Mouse (Mus musculus) left cerebral cortex, postnatal 4 days (tissue): Measurements from ENCODE around the gene Iqck. TPM values are rescaled to one million over a fixed set of nuclear protein-coding genes. Genes with fewer than 3 reads are reported as not detected.

Source experiments
- DNase-seq: peaks from one replicate; pipeline ENCODE4 v3.0.0-alpha.2; 2022
- intact Hi-C: fragments of 180-260 bp; cut with DNase I; formaldehyde crosslinking; loops from one replicate; pipeline ENCODE4 v1.15.1; 2025
- total RNA-seq, 2 experiments: library from RNA; stranded (reverse); gene quantifications; 2 replicates each; pipeline ENCODE4 v1.2.3; 2021

Iqck gene
- total RNA-seq, 2 experiments from 2014 or later: 3.5 to 4.0 TPM

DNA sequence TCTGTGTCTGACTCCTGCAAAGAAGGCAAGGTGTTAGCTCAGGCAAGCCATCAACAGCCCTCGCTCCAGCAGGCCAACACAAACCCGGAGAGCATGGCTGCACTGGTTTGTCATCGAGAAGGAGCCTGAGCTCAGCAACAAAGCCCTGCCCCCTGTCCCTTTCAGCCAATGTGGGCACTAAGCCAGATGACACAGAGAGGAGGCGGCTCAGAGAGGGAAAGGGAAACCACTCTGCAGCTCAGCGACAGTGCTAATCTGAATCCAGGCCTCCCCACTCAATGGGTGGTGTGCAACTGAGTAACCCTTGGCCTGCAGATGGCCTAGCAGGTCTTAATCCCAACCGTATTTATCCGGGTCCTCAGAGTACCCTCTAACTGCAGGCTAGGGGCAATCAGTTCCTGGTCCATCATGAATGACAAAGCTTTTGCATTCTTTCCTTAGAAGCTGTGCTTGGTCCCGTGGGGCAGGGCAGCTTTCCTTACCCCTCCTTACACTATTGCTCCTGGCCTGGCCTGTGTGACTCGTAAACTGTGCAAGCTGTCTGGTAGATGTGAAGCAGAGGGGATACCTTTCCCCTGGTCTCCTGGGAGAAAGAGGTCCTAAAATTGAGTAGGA lies 4.8 kb upstream of the Iqck start:
- DNase-seq: no peak
- intact Hi-C loops: no loop called here

DNA sequence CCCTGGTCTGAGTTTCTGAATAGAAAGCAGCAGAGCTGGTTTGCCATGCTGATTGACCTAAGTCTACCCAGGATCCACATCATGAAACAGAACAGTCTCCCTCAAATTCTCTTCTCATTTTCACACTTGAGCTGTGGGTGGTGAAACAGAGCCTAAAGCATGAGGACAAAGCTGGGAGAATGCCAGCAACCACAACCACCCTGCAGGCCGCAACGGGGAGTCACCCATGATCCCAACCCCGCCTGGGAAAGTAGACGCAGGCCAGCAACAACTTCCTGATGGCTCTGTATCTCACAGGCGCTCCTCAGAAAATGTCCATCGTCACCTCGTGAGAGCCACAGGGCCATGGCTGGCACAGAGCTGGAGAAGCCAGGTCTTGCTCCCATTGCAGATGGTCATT lies 4.0 kb upstream of the Iqck start:
- intact Hi-C loops: no loop called here
- no peak for DNase-seq

DNA sequence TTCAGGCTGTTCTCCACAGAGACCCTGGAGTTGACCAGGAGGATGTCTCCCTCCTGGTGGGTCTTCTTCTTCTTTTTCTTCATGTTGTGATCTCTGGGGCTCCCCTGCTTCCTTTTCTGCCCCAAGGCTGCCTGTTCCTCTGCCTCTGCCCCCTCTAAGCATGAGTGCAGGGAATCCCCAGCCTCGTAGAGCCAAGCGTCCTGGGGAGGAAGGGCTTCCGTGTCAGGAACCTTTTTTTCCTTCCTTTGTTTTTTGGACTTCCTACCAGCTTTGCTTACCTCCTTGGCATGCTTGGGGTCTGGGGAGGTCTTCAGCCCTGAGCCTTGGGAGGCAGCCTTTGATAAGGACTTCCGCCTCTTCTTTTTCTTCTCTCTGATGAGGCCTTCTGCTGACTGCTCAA lies 2.9 kb upstream of the Iqck start:
- intact Hi-C loops: no loop called here
- DNase-seq: no peak

DNA sequence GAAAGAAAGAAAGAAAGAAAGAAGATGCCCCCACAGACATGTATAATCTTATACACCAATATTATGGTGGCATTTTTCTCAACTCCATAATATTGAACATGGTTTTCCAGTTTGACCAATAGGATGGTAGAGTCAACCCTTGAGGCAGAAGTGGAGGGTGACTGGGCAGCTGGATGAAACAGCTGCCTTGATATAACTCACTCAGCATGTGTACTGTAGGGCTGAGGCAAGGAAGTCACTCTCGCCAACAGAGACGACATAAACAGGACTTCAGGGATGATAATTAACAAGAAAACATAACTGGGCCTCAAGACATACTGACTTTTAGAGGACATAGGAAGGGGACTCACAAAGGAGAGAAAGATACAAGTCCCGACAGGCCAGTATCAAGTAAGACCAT lies 946 bp upstream of the Iqck start:
- no peak for DNase-seq
- intact Hi-C loops: loop anchor here (5.0 kb wide), 1 partner anchor 138 kb away; no protein-coding TSS in a partner anchor

DNA sequence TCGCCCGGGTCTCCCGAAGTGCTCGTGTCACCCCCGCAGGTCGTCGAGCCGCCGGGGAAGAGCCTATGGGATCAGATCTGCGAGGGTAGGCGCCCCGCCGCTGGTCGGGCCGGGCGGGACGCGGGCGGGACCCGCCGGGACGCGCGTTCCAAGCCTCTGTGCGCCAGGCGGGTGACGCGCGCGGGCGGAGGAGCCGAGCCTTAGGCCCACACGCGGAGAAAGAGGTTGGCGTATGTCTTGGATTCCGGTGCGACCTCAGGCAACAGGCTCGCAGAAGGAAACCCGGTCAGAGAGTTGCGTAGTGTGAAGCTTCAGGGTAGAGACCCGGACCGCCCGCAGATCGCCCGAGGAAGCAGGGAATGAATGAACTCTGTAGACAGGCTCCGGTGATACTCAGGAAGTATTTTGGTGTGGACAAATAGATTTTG lies 339 bp downstream of the Iqck start, which contains the start of gene Knop1:
Knop1 (minus strand) TSS at position 378 of the 428 bp plus-strand sequence.
- intact Hi-C loops: loop anchor here (5.0 kb wide), 1 partner anchor 136 kb away; no protein-coding TSS in a partner anchor
- DNase-seq: no peak

DNA sequence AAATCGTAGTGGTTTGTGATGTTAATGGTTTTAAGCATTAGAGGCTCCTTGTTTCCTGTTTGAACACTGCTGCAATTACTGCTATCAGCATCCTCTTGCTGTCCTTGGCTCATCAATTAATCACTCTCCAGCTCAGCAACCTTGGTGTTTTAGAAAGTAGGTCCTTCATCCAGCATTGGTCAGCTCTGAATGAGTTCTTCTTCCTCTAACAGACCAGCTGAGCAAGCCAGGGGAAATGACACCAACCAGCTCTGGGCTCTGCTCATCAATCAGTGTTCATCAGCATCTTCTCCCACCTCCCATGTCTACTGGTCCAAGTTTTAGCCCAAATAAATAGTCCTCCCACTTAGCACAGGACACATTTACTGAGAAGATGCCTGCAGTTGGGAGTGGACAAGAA lies 3.1 kb downstream of the Iqck start:
- intact Hi-C loops: loop anchor here (5.0 kb wide), 1 partner anchor 134 kb away; no protein-coding TSS in a partner anchor
- DNase-seq: no peak

DNA sequence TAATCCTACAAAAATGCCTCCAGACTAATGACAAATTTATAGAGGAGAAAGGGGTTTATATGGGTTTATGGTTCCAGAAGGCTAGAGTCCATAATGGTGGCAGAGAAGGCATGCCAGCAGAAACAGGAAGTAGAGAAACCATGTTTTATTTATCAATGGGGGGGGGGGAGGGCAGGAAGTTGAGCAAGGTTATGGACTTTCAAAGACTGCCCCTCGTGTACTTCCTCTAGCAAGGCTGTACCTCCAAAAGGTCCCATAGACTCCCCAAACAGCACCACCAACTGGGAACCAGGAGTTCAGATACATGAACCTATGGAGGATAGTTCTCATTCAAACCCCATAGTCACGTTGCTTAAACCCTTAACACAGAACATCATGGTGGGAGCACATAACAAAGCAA lies 9.8 kb downstream of the Iqck start:
- intact Hi-C loops: no loop called here
- DNase-seq: no peak

DNA sequence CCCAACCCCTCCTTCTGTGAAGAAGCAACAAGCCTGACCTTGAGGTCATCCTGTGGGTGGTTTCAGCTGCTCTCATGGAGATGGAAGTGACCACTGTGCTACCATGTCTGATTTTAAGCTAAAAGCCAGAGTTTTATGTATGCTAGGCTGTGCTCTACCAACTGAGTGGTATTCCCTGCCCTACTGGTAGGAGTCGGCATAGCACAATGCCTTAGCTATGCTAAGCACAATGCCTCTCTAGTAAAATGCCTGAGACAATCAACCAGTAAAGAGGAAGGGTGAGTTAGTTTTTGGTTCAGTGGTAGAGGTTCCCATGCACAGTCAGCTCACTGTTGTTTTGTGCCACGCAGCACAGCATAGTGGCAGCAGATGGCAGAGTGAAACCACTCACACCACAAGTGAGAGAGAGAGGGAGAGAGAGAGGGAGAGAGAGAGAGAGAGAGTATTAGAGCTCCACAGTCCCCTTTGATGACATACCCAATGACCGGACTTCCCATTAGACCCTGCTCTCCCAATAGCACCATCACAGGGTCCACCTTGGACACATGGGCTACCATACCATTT lies 24.0 kb downstream of the Iqck start:
- intact Hi-C loops: no loop called here
- no peak for DNase-seq

DNA sequence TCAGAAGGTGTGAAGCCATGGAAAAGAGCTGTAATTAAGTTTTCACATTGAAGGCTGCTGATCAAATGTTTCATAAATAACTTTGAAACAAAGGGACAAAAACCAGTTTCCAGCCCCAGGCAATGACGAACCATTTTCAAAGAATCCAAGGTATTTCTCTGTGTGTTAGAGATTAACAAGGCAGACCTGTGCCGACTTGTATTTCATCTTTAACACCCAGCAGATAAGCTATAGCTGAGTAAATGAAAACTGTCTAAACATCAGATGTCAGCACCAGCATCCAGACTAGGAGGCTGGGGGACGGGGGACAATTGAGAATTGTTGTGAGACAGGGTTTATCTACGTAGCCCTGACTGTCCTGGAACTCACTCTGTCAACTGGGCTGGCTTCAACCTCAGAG lies 28.4 kb downstream of the Iqck start:
- DNase-seq: no peak
- intact Hi-C loops: no loop called here

DNA sequence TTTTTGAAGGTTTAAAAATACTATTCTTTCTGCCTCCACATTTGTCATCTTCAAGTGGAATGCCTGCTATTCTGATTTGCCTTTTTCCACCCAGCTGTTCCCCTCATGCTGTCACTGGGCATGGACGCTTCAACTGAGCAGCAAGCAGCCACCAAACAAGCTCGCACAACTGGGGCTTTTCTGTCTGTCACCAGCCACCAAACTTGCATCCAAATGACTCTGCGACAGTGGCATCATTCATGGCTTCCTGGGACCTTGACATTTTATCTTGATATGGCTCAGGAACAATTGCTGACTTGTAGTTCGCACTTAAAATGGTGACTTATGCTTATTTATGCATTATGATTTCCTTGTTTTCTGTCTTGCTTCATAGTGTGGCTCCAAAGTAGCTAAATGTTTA lies 29.4 kb downstream of the Iqck start:
- intact Hi-C loops: no loop called here

DNA sequence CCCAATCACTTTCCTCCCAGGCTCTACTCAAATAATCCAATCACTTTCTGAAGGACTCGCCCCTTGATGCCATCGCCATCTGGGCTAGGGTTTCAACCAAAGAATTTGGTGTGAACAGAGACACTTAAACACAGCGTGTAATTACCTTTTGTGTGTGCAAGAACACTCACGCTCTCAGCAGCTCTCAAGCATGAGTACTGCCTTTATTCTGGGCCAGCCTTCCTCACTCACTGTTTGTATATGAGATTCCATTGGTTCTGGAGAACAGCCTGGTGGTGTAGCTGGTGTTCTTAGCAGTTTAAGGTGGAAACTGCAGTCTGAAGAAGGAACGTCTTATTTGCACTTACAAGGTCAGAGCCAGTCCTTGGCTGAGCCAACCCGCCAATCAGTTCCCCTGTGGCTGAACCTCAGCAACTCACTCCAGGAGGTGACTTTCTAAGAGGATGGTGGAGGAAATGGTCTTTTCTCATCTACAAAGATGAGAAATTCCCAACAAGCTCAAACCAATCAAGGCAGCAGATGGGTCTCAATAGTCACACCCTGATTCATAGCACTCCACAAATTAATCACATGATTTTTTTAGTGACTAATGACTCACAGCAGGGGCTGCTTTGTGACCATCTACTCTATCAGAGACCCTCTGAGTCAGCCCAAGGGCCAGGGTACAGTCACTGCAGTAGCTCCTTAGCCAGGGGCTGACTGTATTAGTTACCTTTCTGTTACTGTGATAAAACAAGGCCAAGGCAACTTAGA lies 31.9 kb downstream of the Iqck start:
- DNase-seq: no peak
- intact Hi-C loops: no loop called here

More for the DNA sequence above, 29.4 kb downstream of the Iqck start:
- no peak for DNase-seq

DNA sequence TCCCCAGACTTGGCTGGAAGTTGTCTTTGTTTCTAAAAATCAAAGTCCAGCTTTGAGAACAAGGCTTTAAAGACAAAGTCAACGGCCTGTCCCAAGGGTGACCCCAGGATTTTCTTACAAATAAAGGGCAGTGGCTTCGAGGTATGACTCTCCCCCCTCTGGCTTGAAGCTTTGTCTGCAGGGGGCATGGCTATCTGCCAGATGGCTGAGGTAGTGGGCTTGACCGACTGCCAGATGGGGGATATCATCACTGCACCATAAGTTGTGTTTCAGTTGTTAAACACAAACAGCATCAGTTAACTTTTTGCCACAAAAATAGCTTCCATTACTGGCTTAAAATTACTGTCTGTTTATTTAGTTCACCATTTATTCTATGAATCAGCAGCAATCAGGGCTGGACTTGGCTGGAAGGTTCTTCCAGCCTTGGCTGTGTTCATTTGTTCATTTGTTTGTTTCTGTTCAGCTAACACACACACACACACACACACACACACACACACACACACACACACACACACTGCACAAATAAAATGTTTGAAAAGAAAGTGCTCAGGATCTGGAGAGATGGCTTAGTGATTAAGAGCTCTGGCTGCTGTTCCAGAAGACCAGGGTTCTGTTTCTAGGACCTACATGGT lies 33.6 kb downstream of the Iqck start:
- DNase-seq: peak; percentile 76
- intact Hi-C loops: no loop called here

DNA sequence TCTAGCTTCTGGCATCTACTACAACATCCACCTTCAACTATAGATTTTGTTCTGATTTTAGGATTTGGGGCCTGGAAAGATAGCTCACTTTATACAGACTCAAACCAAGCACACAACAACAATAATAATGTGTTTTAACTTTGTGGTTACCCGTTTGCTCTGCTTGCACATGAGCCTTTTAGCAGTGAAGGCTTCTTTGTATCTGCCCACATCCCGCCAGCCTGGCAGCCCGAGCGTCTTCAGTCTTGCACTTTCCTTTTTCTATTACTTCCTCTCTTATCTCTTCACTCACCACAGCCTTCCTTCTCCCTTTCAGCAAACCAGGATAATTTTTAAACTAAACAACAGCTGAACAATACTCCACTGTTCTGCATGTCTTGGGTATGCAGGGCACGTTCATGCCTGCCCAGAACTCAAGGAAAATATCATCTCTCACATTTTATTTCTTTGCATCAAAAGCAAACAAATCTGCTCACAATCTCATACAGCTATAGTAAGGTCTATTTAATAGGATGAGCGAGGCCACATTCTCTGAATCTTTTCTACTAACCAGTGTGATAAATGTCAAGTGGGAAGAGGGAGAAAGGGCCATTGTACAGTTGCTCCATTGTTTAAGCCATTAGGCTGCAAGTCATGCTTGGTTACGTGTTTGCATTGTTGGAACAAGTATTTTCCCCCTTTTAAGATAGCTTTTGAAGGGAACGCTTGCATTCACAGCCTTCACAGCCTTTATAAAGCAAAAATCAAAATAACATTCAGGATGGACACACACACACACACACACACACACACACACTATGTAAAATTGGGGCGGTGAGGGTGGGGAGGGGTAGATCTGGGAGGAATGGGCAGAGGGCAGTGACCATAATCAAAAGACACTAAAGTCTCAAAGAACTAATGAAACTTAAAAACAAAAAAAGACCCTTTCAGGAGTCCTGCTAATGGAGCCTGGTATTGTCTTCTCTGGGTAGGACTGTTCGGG lies 40.2 kb downstream of the Iqck start:
- intact Hi-C loops: no loop called here

DNA sequence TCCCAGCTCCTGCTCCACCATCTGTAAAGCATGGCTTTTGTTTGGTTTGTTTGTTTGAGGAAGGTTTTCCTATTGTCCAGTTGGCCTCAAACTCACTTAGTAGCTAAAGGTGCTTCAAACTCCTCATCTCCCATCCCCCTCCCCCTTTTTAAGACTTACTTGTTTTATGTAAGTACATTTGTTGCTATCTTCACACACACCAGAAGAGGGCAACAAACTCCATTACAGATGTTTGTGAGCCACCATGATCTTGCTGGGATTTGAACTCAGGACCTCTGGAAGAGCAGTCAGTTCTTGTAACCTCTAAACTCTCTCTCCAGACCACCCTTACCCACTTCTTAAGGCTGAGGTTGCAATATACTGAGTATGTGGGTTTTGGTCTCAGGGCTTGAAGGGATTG lies 42.5 kb downstream of the Iqck start:
- DNase-seq: no peak
- intact Hi-C loops: no loop called here

More for the DNA sequence above, 40.2 kb downstream of the Iqck start:
- DNase-seq: no peak

DNA sequence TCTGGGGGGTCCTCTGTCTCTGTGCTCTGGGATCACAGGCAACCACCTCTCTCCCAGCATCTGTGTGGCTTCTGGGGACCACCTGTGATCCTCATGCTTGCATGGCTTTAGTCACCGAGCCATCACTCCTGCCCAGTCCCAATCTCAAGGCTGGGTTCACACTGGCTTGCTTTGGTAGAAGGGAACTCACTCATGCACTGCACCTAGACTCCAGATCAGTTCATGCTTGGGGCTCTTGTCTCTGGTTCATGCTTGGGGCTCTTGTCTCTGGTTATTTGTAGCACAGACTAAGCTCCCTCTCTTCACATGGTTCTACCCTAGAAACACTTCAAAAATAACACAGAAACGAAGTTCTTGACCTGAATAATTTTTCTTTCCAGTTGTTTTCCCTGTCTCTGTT lies 44.5 kb downstream of the Iqck start:
- no peak for DNase-seq
- intact Hi-C loops: no loop called here

DNA sequence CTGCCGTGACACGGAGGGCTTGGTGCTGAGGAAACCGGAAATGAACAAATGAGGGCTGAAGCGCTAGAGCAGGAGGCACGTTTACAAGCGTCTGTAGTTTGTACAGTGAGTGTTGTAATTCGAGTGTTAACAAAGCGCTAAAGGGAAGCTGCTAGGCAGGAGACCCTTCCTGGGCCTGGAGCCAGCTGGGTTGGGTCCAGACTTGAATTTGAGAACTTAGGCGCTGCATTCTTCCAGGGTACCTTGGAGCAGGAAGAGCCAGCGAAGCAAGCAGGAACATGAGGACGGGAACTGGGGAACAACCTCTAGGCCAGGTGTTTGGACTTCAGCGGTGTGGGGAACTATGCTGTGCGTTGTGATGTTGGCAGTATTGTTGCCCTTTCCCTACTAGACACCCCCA lies 47.4 kb downstream of the Iqck start:
- intact Hi-C loops: no loop called here
- peak; percentile 76 for DNase-seq

DNA sequence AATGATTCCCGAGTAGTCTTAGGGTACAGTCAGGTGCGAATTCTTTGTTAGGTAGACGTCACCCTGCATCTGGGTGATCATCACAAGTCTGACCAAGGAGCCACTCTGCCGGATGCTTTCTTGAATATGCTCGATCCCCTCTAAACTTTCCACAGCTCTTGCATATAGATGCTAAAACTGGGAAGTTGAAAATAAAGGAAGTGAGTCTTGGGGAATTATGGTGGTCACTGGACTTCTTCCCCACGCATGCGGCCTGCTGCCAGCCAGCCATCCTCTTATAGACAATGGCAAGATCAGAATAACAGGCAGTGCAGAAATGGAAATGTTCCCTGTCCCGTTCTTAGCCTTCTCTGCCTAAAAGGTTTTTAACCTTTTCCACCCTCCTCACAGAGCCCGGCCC lies 48.3 kb downstream of the Iqck start:
- intact Hi-C loops: no loop called here

DNA sequence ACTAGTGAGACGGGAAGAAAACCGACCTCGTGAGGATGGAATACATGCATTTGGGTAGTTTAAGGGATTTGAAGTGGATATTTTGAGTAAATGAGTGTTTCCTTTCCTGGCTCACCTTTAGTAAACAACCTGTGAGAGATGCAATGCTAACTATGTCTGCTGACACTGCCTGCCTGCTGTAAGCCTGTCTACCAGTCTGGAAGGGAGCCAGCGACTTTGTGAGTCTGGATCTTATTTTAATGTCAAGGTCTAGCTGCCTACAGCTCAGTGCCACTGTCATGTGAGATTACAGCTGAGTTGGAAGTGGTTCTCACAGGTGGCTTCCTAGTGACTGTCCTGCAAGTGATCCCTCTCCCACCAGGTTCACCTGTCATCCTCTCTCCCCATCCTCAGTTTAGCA lies 49.0 kb downstream of the Iqck start:
- no peak for DNase-seq
- intact Hi-C loops: no loop called here

More for the DNA sequence above, 48.3 kb downstream of the Iqck start:
- no peak for DNase-seq

DNA sequence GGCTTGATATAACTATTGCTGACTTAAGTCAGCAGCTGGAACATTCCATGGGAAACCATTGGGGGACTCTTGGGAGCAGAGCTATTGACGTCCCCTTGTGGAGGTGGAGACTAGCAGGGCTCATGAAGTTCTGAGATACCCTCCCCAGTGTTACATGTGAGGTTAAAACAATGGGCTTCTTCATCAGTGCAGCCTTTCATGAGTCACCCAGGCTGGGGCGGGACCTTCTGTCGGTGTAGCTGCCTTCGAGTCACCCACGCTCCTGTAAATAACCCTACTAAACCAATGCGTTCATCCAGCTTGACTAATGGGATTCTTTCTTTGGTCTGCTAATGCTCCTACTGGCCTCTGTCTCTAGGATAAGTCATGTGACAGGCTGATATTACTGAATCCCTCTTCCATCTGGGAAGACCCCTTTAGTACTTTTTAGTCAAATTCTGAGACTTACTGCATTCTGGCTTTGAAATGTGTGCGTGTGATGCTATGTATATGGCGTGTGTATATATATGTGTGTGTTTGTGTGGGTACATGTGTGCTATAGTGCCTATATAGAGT lies 53.5 kb downstream of the Iqck start:
- no peak for DNase-seq
- intact Hi-C loops: no loop called here

DNA sequence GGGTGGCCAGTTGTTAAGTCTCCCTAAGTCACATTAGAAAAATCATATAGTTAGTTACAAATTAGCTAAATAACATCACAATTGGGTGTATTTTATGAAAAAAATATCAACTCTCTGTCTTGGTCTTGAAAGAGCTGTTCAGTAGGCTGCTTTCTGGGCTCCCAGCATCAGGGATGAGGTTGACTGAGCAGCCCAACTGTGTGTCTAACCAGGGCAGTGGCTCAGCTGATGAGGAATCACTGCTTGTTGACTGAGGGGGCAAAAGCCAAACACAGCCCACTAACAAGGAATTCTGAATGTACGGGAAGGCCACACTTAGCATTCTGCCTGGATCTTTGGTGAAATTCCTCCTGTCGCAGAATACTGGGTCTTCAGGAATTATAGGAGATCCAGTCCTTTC lies 54.9 kb downstream of the Iqck start:
- no peak for DNase-seq
- intact Hi-C loops: no loop called here
